17 mouse cellular contexts compared by ENCODE assay signal in the genomic region with DNA sequence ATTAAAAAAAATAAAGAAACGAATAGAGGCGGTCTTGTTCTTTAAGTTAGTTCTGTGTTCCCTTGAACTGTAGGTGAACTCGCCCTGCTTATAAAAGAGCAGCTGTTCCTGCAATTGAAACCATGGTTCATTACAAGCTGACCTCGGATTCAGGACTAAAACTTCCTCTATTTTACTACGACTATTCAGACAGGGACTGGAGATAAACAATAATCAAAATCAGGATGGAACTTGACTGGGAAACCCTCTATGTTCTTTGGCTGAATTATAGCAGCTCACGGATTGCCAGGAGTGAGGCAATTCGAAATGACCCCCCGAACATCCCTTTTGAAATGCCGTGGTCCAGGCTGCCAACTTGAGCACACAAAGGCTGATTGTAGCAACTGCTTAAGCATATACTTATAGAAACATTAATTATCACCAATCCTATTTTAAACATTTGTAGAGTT.
DNase-seq lines count a peak whose midpoint lies in the region; ATAC-seq and TF ChIP-seq lines count a peak whose summit lies in the region.
"Had no signal": no experiment of that assay in that cellular context is flagged by ENCODE, and none has a peak within 500 bp of the region (broad histone marks: within the 10 kb centered on the region; RNA-seq: fewer than 3 reads in every experiment).

No protein-coding gene starts in this region.

- DNase-seq in lung, embryonic 14.5 days, result peak; percentile 43
- no peak for DNase-seq in lung, postnatal 36 days
- peak; percentile 43 for DNase-seq in embryo, embryonic 10.5 days (ENCODE audit: low spot score)
- DNase-seq in urinary bladder, postnatal 36 days (ENCODE audit: low spot score in 2 of 2), result no peak
- DNase-seq in cerebellum, postnatal 36 days, result no peak
- DNase-seq: cerebellum, postnatal 14 days; heart, adult 2 months; heart, postnatal 14 days; kidney, adult 11 months; liver, postnatal 0 days; right cerebral cortex, postnatal 25 days; thymus, postnatal 4 days had no signal

- no peaks in the 10 kb centered on the region for H3K27me3 ChIP-seq in lung, embryonic 14.5 days (ENCODE audit: insufficient read depth, low read length)
- H3K27me3 ChIP-seq in intestine, embryonic 15.5 days (replicated peaks), result no peaks in the 10 kb centered on the region
- H3K27me3 ChIP-seq in neural tube, embryonic 14.5 days (ENCODE audit: control insufficient read depth, insufficient read depth, low read length), result no peaks in the 10 kb centered on the region
- H3K27me3 ChIP-seq: CH12.LX had no signal

- no peaks in the 10 kb centered on the region for H3K9me3 ChIP-seq in lung, embryonic 14.5 days (ENCODE audit: low read depth, low read length)
- H3K9me3 ChIP-seq in intestine, embryonic 15.5 days, result no peaks in the 10 kb centered on the region
- no peaks in the 10 kb centered on the region for H3K9me3 ChIP-seq in neural tube, embryonic 14.5 days (ENCODE audit: control insufficient read depth, low read length)

- no peak overlapping the region for H3K4me3 ChIP-seq in lung, embryonic 14.5 days (ENCODE audit: low read depth, low read length)
- H3K4me3 ChIP-seq in intestine, embryonic 15.5 days (replicated peaks), result no peak overlapping the region
- H3K4me3 ChIP-seq in neural tube, embryonic 14.5 days (ENCODE audit: low read depth, low read length), result no peak overlapping the region
- H3K4me3 ChIP-seq: erythroblast, embryonic 14.5 days; heart, adult 2 months had no signal

- no peaks in the 10 kb centered on the region for H3K36me3 ChIP-seq in lung, embryonic 14.5 days (ENCODE audit: insufficient read depth)
- H3K36me3 ChIP-seq in intestine, embryonic 15.5 days, result no peaks in the 10 kb centered on the region
- no peaks in the 10 kb centered on the region for H3K36me3 ChIP-seq in neural tube, embryonic 14.5 days (ENCODE audit: control insufficient read depth, insufficient read depth, low read length)

- WGBS in lung, embryonic 14.5 days, result 24% methylated on average over 9 of the region's 9 CpGs
- 23% methylated on average over 9 of the region's 9 CpGs for WGBS in intestine, embryonic 15.5 days
- WGBS in neural tube, embryonic 14.5 days, result 26% methylated on average over 9 of the region's 9 CpGs

- no peak overlapping the region for H3K9ac ChIP-seq in lung, embryonic 14.5 days
- H3K9ac ChIP-seq in intestine, embryonic 15.5 days, result no peak overlapping the region
- no peak overlapping the region for H3K9ac ChIP-seq in neural tube, embryonic 14.5 days (replicated peaks; ENCODE audit: low read depth, low read length)
- H3K9ac ChIP-seq: liver, postnatal 0 days had no signal

- H3K4me2 ChIP-seq in lung, embryonic 14.5 days, result no peak overlapping the region
- peak overlapping the region; percentile 24; the same call in 1 of the 2 replicates for H3K4me2 ChIP-seq in intestine, embryonic 15.5 days (replicated peaks)
- no peak overlapping the region for H3K4me2 ChIP-seq in neural tube, embryonic 14.5 days (ENCODE audit: low read depth, low read length)
- H3K4me2 ChIP-seq: midbrain, embryonic 11.5 days had no signal

- no peaks in the 10 kb centered on the region for H3K4me1 ChIP-seq in lung, embryonic 14.5 days (ENCODE audit: insufficient read depth)
- H3K4me1 ChIP-seq in intestine, embryonic 15.5 days (replicated peaks), result 0 out of 2 replicates have a peak, but pooled peaks cover 4% of the 10 kb centered on the region
- no peaks in the 10 kb centered on the region for H3K4me1 ChIP-seq in neural tube, embryonic 14.5 days (ENCODE audit: control insufficient read depth, insufficient read depth, low read length)

- 0 out of 2 replicates have a peak overlapping the region, but pooled peaks have one; percentile 36 for H3K27ac ChIP-seq in lung, embryonic 14.5 days (ENCODE audit: low read depth)
- H3K27ac ChIP-seq in intestine, embryonic 15.5 days, result no peak overlapping the region
- no peak overlapping the region for H3K27ac ChIP-seq in neural tube, embryonic 14.5 days (ENCODE audit: low read depth, low read length)
- H3K27ac ChIP-seq: heart, adult 2 months had no signal

- TF ChIP-seq CTCF in lung, embryonic 14.5 days (IDR thresholded peaks at IDR 0.05; ENCODE audit: low read depth), result no peak

- ATAC-seq in lung, embryonic 14.5 days (ENCODE audit: insufficient read depth), result no peak
- ATAC-seq in intestine, embryonic 15.5 days, result peak; percentile 55; the same call in 1 of the 2 replicates
- 0 out of 2 replicates have a peak, but pooled peaks have one; percentile 46 for ATAC-seq in neural tube, embryonic 14.5 days (ENCODE audit: low read depth)
- ATAC-seq: liver, postnatal 0 days had no signal

Comparison
In these comparisons a context has a peak if more than half of its experiments do, and no peak if none do; other contexts are left out.
1. DNase-seq: peak in lung, embryonic 14.5 days (single experiment) and embryo, embryonic 10.5 days (single experiment); none in lung, postnatal 36 days (single experiment), urinary bladder, postnatal 36 days (0 of 2) and cerebellum, postnatal 36 days (0 of 2).